Mouse (Mus musculus) cortical plate, adult 2 months (tissue): Measurements from ENCODE around the gene Mpo.

Source experiments
- CTCF ChIP-seq: fragments of 200-500 bp; IDR thresholded peaks from 2 replicates; pipeline ENCODE4 v1.5.1; 2011; ENCODE audit warnings: mild to moderate bottlenecking, control low read depth, low read length; ENCODE audit not compliant: insufficient read depth; ENCODE audit errors: extremely low read depth
- POLR2A ChIP-seq: fragments of 200-500 bp; IDR thresholded peaks from 2 replicates; pipeline ENCODE4 v1.6.1; 2011; ENCODE audit warnings: mild to moderate bottlenecking, low read length, control low read depth; ENCODE audit not compliant: insufficient read depth; ENCODE audit errors: extremely low read depth

GRCm38 (mm10) chr11:87816707-87817442 lies 23.5 kb downstream of the Mpo start:
- peak; percentile 64 for TF ChIP-seq CTCF
- no peak for TF ChIP-seq POLR2A
